Comparison of ENCODE assay signal across 23 mouse cellular contexts in genomic region chr11:106544133-106544532, GRCm38 (mm10). TPM values are rescaled to one million over a fixed set of nuclear protein-coding genes. Genes with fewer than 3 reads are reported as not detected.
A peak's percentile ranks its signal among the peaks of the same experiment; 100 is the strongest.
DNase-seq lines count a peak whose midpoint lies in the region; ATAC-seq lines count a peak whose summit lies in the region.
"Had no signal": no experiment of that assay in that cellular context is flagged by ENCODE, and none has a peak within 500 bp of the region (broad histone marks: within the 10 kb centered on the region; RNA-seq: fewer than 3 reads in every experiment).

No protein-coding gene starts in this region.

- no peaks in the 10 kb centered on the region for H3K27me3 ChIP-seq in hindbrain, embryonic 14.5 days (ENCODE audit: control insufficient read depth, insufficient read depth, low read length)
- H3K27me3 ChIP-seq in hindbrain, embryonic 16.5 days (replicated peaks; ENCODE audit: control insufficient read depth, insufficient read depth, low read length) = no peaks in the 10 kb centered on the region
- no peaks in the 10 kb centered on the region for H3K27me3 ChIP-seq in neural tube, embryonic 14.5 days (ENCODE audit: control insufficient read depth, insufficient read depth, low read length)
- H3K27me3 ChIP-seq: liver, embryonic 13.5 days; midbrain, embryonic 12.5 days; stomach, embryonic 15.5 days had no signal

- 68% methylated on average over 11 of the region's 11 CpGs for WGBS in hindbrain, embryonic 14.5 days
- WGBS in hindbrain, embryonic 16.5 days = 76% methylated on average over 11 of the region's 11 CpGs
- WGBS in neural tube, embryonic 14.5 days = 68% methylated on average over 11 of the region's 11 CpGs

- H3K4me2 ChIP-seq in hindbrain, embryonic 14.5 days (replicated peaks) = no peak overlapping the region
- no peak overlapping the region for H3K4me2 ChIP-seq in hindbrain, embryonic 16.5 days (ENCODE audit: low read length)
- H3K4me2 ChIP-seq in neural tube, embryonic 14.5 days (ENCODE audit: low read depth, low read length) = no peak overlapping the region
- H3K4me2 ChIP-seq: liver, embryonic 13.5 days; lung, embryonic 14.5 days; midbrain, embryonic 12.5 days; stomach, embryonic 15.5 days had no signal

- peak overlapping the region; percentile 28 for H3K27ac ChIP-seq in hindbrain, embryonic 14.5 days
- no peak overlapping the region for H3K27ac ChIP-seq in hindbrain, embryonic 16.5 days (ENCODE audit: low read depth, low read length)
- peak overlapping the region; percentile 36; the same call in 1 of the 2 replicates for H3K27ac ChIP-seq in neural tube, embryonic 14.5 days (ENCODE audit: low read depth, low read length)
- H3K27ac ChIP-seq: forebrain, embryonic 10.5 days; heart, embryonic 10.5 days; liver, embryonic 13.5 days; midbrain, embryonic 12.5 days; stomach, embryonic 15.5 days had no signal

- no peaks in the 10 kb centered on the region for H3K4me1 ChIP-seq in hindbrain, embryonic 14.5 days (replicated peaks; ENCODE audit: control insufficient read depth, insufficient read depth, low read length)
- H3K4me1 ChIP-seq in hindbrain, embryonic 16.5 days (ENCODE audit: control insufficient read depth, insufficient read depth, low read depth, low read length) = no peaks in the 10 kb centered on the region
- no peaks in the 10 kb centered on the region for H3K4me1 ChIP-seq in neural tube, embryonic 14.5 days (ENCODE audit: control insufficient read depth, insufficient read depth, low read length)
- H3K4me1 ChIP-seq: midbrain, embryonic 12.5 days; stomach, embryonic 15.5 days had no signal

- ATAC-seq in hindbrain, embryonic 14.5 days (ENCODE audit: low FRiP score) = no peak
- no peak for ATAC-seq in hindbrain, embryonic 16.5 days
- no peak for ATAC-seq in neural tube, embryonic 14.5 days (ENCODE audit: low read depth)
- ATAC-seq: forebrain, embryonic 16.5 days; intestine, embryonic 16.5 days had no signal

- no peak overlapping the region for H3K9ac ChIP-seq in hindbrain, embryonic 14.5 days
- H3K9ac ChIP-seq in hindbrain, embryonic 16.5 days (ENCODE audit: low read depth, low read length) = no peak overlapping the region
- H3K9ac ChIP-seq in neural tube, embryonic 14.5 days (replicated peaks; ENCODE audit: low read depth, low read length) = no peak overlapping the region
- H3K9ac ChIP-seq: liver, embryonic 13.5 days; lung, embryonic 14.5 days; midbrain, embryonic 12.5 days; stomach, embryonic 15.5 days had no signal

- H3K36me3 ChIP-seq in hindbrain, embryonic 14.5 days (replicated peaks; ENCODE audit: control insufficient read depth, insufficient read depth) = peaks cover 38% of the 10 kb centered on the region
- H3K36me3 ChIP-seq in hindbrain, embryonic 16.5 days (ENCODE audit: control insufficient read depth, insufficient read depth, low read length) = peaks cover 14% of the 10 kb centered on the region; the same call in 1 of the 2 replicates
- no peaks in the 10 kb centered on the region; the same call in 1 of the 2 replicates for H3K36me3 ChIP-seq in neural tube, embryonic 14.5 days (ENCODE audit: control insufficient read depth, insufficient read depth, low read length)

- DNase-seq in hindbrain, embryonic 14.5 days (ENCODE audit: low spot score) = no peak
- DNase-seq in spleen, adult 18-20 months = peak; percentile 42 to 47
- no peak for DNase-seq in spleen, adult 12 weeks (ENCODE audit: low spot score)
- peak; percentile 37 to 56 for DNase-seq in thymus, postnatal 36 days
- DNase-seq in cerebellum, adult 11-12 months = no peak
- no peak for DNase-seq in c-Kit-positive CD71-positive TER-119-positive erythroid progenitor cells, embryonic 14.5 days (ENCODE audit: low spot score)
- DNase-seq: adrenal gland, adult 2 months; cerebellum, adult 8-10 months; gastrocnemius, postnatal 10 days; kidney, adult 9 months; kidney, postnatal 14 days; liver, embryonic 13.5 days; lung, embryonic 14.5 days; right cerebral cortex, postnatal 14 days had no signal

- H3K9me3 ChIP-seq in hindbrain, embryonic 14.5 days (ENCODE audit: control insufficient read depth, low read length) = no peaks in the 10 kb centered on the region
- H3K9me3 ChIP-seq in hindbrain, embryonic 16.5 days (ENCODE audit: control insufficient read depth, low read length) = no peaks in the 10 kb centered on the region
- no peaks in the 10 kb centered on the region for H3K9me3 ChIP-seq in neural tube, embryonic 14.5 days (ENCODE audit: control insufficient read depth, low read length)
- H3K9me3 ChIP-seq: forebrain, embryonic 10.5 days; heart, embryonic 10.5 days; liver, embryonic 13.5 days; midbrain, embryonic 12.5 days; stomach, embryonic 15.5 days had no signal

- H3K4me3 ChIP-seq in hindbrain, embryonic 14.5 days (replicated peaks; ENCODE audit: low read length) = no peak overlapping the region
- H3K4me3 ChIP-seq in hindbrain, embryonic 16.5 days (ENCODE audit: low read length) = no peak overlapping the region
- H3K4me3 ChIP-seq in neural tube, embryonic 14.5 days (ENCODE audit: low read depth, low read length) = no peak overlapping the region
- H3K4me3 ChIP-seq: forebrain, embryonic 10.5 days; heart, embryonic 10.5 days; liver, embryonic 13.5 days; midbrain, embryonic 12.5 days; myocyte; stomach, embryonic 15.5 days had no signal

RNA-seq across cellular contexts. Expression of gene Ern1, which starts 56.5 kb away (rescaled TPM):
- 5.0 and 7.2 TPM in 2 replicates for polyA plus RNA-seq in hindbrain, embryonic 14.5 days (2014; fragmentation: Nextera tagmentation; extraction: Ambion mirVana)
- polyA plus RNA-seq in hindbrain, embryonic 16.5 days (2015; fragmentation: Nextera tagmentation; extraction: Ambion mirVana) = 3.3 and 4.8 TPM in 2 replicates
- polyA plus RNA-seq in neural tube, embryonic 14.5 days (2014; fragmentation: Nextera tagmentation; extraction: Ambion mirVana) = 7.4 and 7.6 TPM in 2 replicates

Comparison
In these comparisons a context has a peak if more than half of its experiments do, and no peak if none do; other contexts are left out.
1. DNase-seq: peak in spleen, adult 18-20 months (2 of 2) and thymus, postnatal 36 days (2 of 2); none in hindbrain, embryonic 14.5 days (single experiment), spleen, adult 12 weeks (single experiment), cerebellum, adult 11-12 months (single experiment) and c-Kit-positive CD71-positive TER-119-positive erythroid progenitor cells, embryonic 14.5 days (single experiment).